Mouse (Mus musculus) hindbrain, embryonic 10.5 days (tissue): ENCODE measurements around the gene Clasrp. TPM values are rescaled to one million over a fixed set of nuclear protein-coding genes. Genes with fewer than 3 reads are reported as not detected.

Experiments
- DNase-seq: peaks from one replicate; pipeline ENCODE4 v3.0.0-alpha.2; 2017; ENCODE audit warnings: low spot score
- H3K27ac ChIP-seq: fragments of 300-500 bp; sonication (generic); 2 replicates; pipeline ENCODE4 v1.5.1; 2016; ENCODE audit warnings: mild to moderate bottlenecking, moderate library complexity
- H3K27me3 ChIP-seq: fragments of 300-500 bp; sonication (generic); 2 replicates; pipeline ENCODE4 v1.6.1; 2016; ENCODE audit warnings: mild to moderate bottlenecking; ENCODE audit not compliant: poor library complexity, insufficient read depth, severe bottlenecking
- H3K36me3 ChIP-seq: fragments of 300-500 bp; sonication (generic); 2 replicates; pipeline ENCODE4 v1.6.1; 2016; ENCODE audit warnings: mild to moderate bottlenecking, moderate library complexity
- H3K4me1 ChIP-seq: fragments of 300-500 bp; sonication (generic); replicated peaks from 2 replicates; pipeline ENCODE4 v1.6.1; 2016; ENCODE audit warnings: mild to moderate bottlenecking
- H3K4me3 ChIP-seq: fragments of 300-500 bp; sonication (generic); 2 replicates; pipeline ENCODE4 v1.5.1; 2016; ENCODE audit warnings: mild to moderate bottlenecking, moderate library complexity
- H3K9me3 ChIP-seq: fragments of 300-500 bp; sonication (generic); 2 replicates; pipeline ENCODE4 v1.6.1; 2016; ENCODE audit warnings: mild to moderate bottlenecking, moderate library complexity
- WGBS: fragments of 180-500 bp; shearing (Covaris S2); methylation state at CpG from one replicate; pipeline ENCODE4 v1.1.7; 2016; 5-methylcytosine and 5-hydroxymethylcytosine counted together
- polyA plus RNA-seq: library from polyadenylated mRNA; unstranded; fragments of >200 nt; fragmentation: Nextera tagmentation; extraction: Ambion mirVana; gene quantifications from 2 replicates; pipeline ENCODE4 v1.2.1, GENCODE M21; 2016

Gene Clasrp
- polyA plus RNA-seq, result 57.5 and 68.8 TPM in 2 replicates

- peak within 1 kb of the TSS; percentile 94 for H3K27ac ChIP-seq
- H3K9me3 ChIP-seq, result no peaks in the 10 kb centered on the region
- WGBS, result 1% methylated on average over 57 of the region's 57 CpGs
- H3K27me3 ChIP-seq, result no peaks in the 10 kb centered on the region
- H3K4me3 ChIP-seq, result peak within 1 kb of the TSS; percentile 99
- peaks cover 31% of the 10 kb centered on the region for H3K4me1 ChIP-seq
- peaks cover 37% of the 10 kb centered on the region for H3K36me3 ChIP-seq
- DNase-seq, result peak; percentile 95
These were observed at the start of gene Clasrp for GRCm38 (mm10) chr7:19603849-19604605. Gene Clasrp (minus strand): TSS chr7:19604486.

- H3K4me3 ChIP-seq, result no peak overlapping the region
- WGBS, result 96% methylated on average over 2 of the region's 2 CpGs
- H3K36me3 ChIP-seq, result peaks cover 93% of the 10 kb centered on the region
These were observed 48.3 kb upstream of the Clasrp start for GRCm38 (mm10) chr7:19652614-19653013.

GRCm38 (mm10) chr7:19651063-19651786, 46.9 kb upstream of the Clasrp start:
- 91% methylated on average over 6 of the region's 6 CpGs for WGBS

More at GRCm38 (mm10) chr7:19652614-19653013, 48.3 kb upstream of the Clasrp start:
- Histone ChIP-seq H3K27me3 (no peaks in the 10 kb centered on the region), H3K9me3 (no peaks in the 10 kb centered on the region), H3K27ac (no peak overlapping the region), H3K4me1 (no peaks in the 10 kb centered on the region)
- DNase-seq, result no peak

DNA sequence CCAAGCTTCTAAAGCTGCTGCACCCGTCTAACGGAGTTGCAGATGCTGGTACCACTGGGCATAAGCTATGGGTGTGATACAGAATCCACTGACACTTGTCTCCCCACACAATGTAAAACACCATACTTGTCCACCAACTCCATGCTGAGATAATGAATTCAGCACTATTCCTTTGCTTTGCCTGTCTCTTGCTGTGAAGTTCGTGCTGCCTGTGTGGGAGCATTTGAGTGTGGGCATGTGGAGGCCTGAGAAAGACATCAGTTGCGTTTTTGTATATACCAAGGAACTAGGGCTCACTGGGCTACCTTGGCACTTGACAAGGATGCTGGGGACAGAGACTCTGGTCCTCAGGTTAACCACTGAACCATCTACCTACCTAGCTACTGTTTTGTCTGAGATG, 36.9 kb upstream of the Clasrp start:
- no peak for DNase-seq
- Histone ChIP-seq H3K4me1 (no peaks in the 10 kb centered on the region), H3K9me3 (no peaks in the 10 kb centered on the region), H3K36me3 (peaks cover 100% of the 10 kb centered on the region), H3K4me3 (no peak overlapping the region), H3K27me3 (no peaks in the 10 kb centered on the region), H3K27ac (no peak overlapping the region)
- 91% methylated on average over 4 of the region's 4 CpGs for whole genome bisulfite sequencing

More at GRCm38 (mm10) chr7:19651063-19651786, 46.9 kb upstream of the Clasrp start:
- no peaks in the 10 kb centered on the region for H3K9me3 ChIP-seq
- H3K4me1 ChIP-seq, result no peaks in the 10 kb centered on the region
- peaks cover 96% of the 10 kb centered on the region for H3K36me3 ChIP-seq
- no peak for DNase-seq
- H3K27ac ChIP-seq, result no peak overlapping the region
- H3K4me3 ChIP-seq, result no peak overlapping the region
- no peaks in the 10 kb centered on the region for H3K27me3 ChIP-seq

DNA sequence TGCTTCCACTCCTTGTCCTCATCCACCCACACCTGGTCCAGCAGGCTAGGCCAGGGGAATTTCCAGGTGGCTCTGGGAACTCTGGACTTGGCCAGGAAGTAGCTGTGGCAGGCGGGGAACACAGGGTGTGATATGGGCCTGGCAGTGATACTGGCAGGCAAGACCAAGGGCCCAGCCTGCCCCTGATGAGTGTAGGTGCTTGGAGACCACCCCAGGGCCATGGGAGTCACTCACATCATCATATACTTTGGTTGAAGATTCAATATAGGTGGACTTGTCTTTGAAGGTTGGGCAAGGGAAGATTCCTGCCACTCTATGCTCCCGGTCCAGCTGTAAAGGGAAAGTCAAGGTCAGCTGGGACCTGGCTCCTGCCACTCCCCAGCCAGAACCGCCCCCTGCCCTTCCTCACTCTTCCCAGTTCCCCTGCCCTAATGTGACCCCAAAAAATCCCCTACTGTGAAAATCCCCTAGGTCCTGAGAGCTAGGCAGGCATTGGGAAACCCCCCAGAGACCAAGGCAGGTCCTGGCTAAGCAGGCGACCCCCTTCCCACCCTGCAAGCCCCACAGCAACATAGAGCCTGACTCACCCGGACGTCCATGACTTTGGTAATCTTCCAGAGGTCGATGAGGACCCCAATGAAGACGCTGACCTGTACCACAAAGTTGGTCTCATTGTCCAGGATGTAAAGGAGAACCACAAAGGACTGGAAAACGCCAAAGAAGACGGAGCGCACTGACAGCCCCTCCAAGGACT, 31.0 kb upstream of the Clasrp start:
- Histone ChIP-seq H3K9me3 (no peaks in the 10 kb centered on the region), H3K27me3 (no peaks in the 10 kb centered on the region), H3K27ac (no peak overlapping the region), H3K4me3 (no peak overlapping the region), H3K36me3 (peaks cover 86% of the 10 kb centered on the region), H3K4me1 (no peaks in the 10 kb centered on the region)
- WGBS, result 91% methylated on average over 11 of the region's 11 CpGs
- DNase-seq, result no peak

DNA sequence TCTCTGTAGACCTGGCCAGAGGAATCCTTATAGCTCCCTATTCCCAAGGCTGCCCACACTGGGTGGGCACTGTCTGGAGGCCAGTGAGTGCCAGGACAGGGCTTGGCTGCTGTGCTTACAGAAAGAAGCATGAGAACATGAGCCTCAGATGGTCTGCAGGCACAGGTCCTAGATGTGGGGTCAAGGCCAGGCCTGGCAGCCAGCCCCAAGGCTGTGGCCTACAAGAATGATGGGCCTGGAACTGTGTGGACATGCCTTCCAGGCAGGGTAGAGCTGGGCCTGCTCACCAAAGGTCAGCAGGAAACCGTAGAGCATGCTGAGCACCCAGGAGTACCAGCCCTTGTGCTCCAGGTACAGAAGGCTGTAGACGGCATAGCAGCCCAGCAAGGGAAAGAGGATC, 30.3 kb upstream of the Clasrp start:
- no peaks in the 10 kb centered on the region for H3K27me3 ChIP-seq
- DNase-seq, result no peak
- H3K27ac ChIP-seq, result no peak overlapping the region
- H3K4me3 ChIP-seq, result no peak overlapping the region
- peaks cover 80% of the 10 kb centered on the region for H3K36me3 ChIP-seq
- 95% methylated on average over 2 of the region's 2 CpGs for WGBS
- H3K9me3 ChIP-seq, result no peaks in the 10 kb centered on the region
- H3K4me1 ChIP-seq, result peaks cover 3% of the 10 kb centered on the region; the same call in 1 of the 2 replicates

GRCm38 (mm10) chr7:19633855-19634254, 29.6 kb upstream of the Clasrp start:
- Histone ChIP-seq H3K27me3 (no peaks in the 10 kb centered on the region), H3K36me3 (peaks cover 72% of the 10 kb centered on the region), H3K4me3 (no peak overlapping the region), H3K4me1 (peaks cover 10% of the 10 kb centered on the region; the same call in 1 of the 2 replicates), H3K27ac (no peak overlapping the region), H3K9me3 (no peaks in the 10 kb centered on the region)
- WGBS, result 96% methylated on average over 15 of the region's 15 CpGs
- no peak for DNase-seq

DNA sequence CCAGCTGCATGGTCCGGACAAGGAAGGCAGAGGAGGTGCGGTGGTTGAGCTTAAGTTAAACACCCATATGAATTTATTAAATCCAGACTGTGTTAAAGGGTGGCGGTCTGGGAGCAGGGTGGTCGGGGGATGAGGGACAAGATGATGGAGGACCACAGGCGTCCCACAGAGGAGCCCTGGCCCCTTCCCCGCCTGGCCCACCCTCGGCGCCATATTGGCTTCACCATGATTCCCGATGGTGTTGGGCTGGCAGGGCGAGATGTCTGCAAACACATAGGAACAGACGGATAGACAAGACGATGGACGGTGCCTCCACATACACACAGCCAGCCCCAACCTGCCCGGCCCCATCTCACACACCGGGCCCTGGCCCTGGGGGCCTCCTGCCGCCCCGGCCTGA, 28.9 kb upstream of the Clasrp start:
- Histone ChIP-seq H3K9me3 (0 out of 2 replicates have a peak, but pooled peaks cover 5% of the 10 kb centered on the region), H3K27me3 (no peaks in the 10 kb centered on the region), H3K4me1 (peaks cover 16% of the 10 kb centered on the region; the same call in 1 of the 2 replicates), H3K27ac (no peak overlapping the region), H3K36me3 (peaks cover 66% of the 10 kb centered on the region), H3K4me3 (no peak overlapping the region)
- 94% methylated on average over 17 of the region's 17 CpGs for WGBS
- DNase-seq, result no peak

- Histone ChIP-seq H3K4me1 (peaks cover 20% of the 10 kb centered on the region; the same call in 1 of the 2 replicates), H3K27ac (no peak overlapping the region), H3K27me3 (no peaks in the 10 kb centered on the region), H3K4me3 (no peak overlapping the region), H3K36me3 (peaks cover 61% of the 10 kb centered on the region), H3K9me3 (0 out of 2 replicates have a peak, but pooled peaks cover 5% of the 10 kb centered on the region)
- no peak for DNase-seq
These were observed 28.4 kb upstream of the Clasrp start for GRCm38 (mm10) chr7:19632720-19633119.

DNA sequence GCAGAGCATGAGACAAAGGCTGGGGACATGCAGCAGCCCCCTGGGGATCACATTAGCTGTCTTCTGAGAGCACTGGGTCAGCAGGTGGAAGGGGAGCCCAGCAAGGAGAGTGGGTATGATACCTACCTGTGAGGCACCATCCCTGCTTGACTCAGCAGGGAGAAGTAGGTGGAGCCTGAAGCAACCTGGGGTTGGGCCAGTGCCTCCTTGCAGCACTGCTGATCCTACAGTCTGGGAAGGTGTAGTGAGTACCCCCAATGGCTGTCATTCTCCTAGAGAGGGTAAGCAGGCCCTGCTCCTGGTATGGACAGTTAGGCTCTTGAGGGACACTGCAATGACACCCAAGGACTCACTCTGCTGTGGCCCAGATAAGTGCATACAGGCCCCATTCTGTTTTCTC, 28.0 kb upstream of the Clasrp start:
- H3K27me3 ChIP-seq, result no peaks in the 10 kb centered on the region
- 0 out of 2 replicates have a peak, but pooled peaks cover 5% of the 10 kb centered on the region for H3K9me3 ChIP-seq
- H3K36me3 ChIP-seq, result peaks cover 56% of the 10 kb centered on the region

DNA sequence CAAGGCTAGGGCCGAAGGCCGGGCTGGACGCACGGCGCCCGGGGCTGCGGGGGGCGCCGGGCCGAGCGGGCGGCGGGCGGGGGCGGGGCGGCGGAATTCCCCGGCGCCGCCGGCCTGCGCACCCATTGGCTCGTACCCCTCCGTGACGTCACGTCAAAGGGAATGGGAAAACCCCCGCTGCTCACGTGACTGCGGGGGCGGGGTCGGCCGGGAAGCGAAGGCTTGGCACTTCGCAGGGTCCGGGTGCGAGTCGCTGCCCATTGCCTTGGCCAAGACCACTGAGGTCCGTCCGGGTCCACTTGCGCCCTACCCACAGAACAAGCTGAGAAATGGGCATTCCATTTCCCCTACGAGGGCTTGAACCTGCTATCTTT, 25.1 kb upstream of the Clasrp start, which contains the start of gene Relb:
Relb (minus strand) TSS at position 78 of the 374 bp plus-strand sequence.
- H3K27me3 ChIP-seq, result no peaks in the 10 kb centered on the region
- H3K27ac ChIP-seq, result peak within 1 kb of the TSS; percentile 74
- H3K36me3 ChIP-seq, result peaks cover 27% of the 10 kb centered on the region
- DNase-seq, result peak; percentile 90
- peaks cover 22% of the 10 kb centered on the region; the same call in 1 of the 2 replicates for H3K4me1 ChIP-seq
- 1% methylated on average over 40 of the region's 41 CpGs for WGBS
- 0 out of 2 replicates have a peak, but pooled peaks cover 5% of the 10 kb centered on the region for H3K9me3 ChIP-seq
- peak within 1 kb of the TSS; percentile 71 for H3K4me3 ChIP-seq

More for the DNA sequence above, 28.0 kb upstream of the Clasrp start:
- no peak overlapping the region for H3K4me3 ChIP-seq
- DNase-seq, result no peak
- H3K4me1 ChIP-seq, result peaks cover 22% of the 10 kb centered on the region; the same call in 1 of the 2 replicates
- H3K27ac ChIP-seq, result no peak overlapping the region
